In genomic region chr1:154180952-154181351, GRCm38 (mm10) we compare ENCODE assay signal across 8 mouse cellular contexts. TPM values are rescaled to one million over a fixed set of nuclear protein-coding genes. Genes with fewer than 3 reads are reported as not detected.
DNase-seq lines count a peak whose midpoint lies in the region; ATAC-seq and TF ChIP-seq lines count a peak whose summit lies in the region.

No protein-coding gene starts in this region.

- H3K36me3 ChIP-seq in heart, embryonic 10.5 days, result no peaks in the 10 kb centered on the region
- H3K36me3 ChIP-seq in limb, embryonic 14.5 days (ENCODE audit: control insufficient read depth, insufficient read depth, low read length), result no peaks in the 10 kb centered on the region
- H3K36me3 ChIP-seq in splenic B cell, adult 2 months (ENCODE audit: control insufficient read depth, insufficient read depth, low read length, poor library complexity, severe bottlenecking), result no peaks in the 10 kb centered on the region

- H3K9me3 ChIP-seq in heart, embryonic 10.5 days, result no peaks in the 10 kb centered on the region
- H3K9me3 ChIP-seq in limb, embryonic 14.5 days (ENCODE audit: control insufficient read depth, low read length), result no peaks in the 10 kb centered on the region

- ATAC-seq in granulocyte monocyte progenitor cell, adult 5-6 weeks (replicated peaks; ENCODE audit: poor library complexity, severe bottlenecking), result peak; percentile 86
- peak; percentile 89 for ATAC-seq in limb, embryonic 14.5 days (ENCODE audit: low FRiP score, low read depth)

- H3K27ac ChIP-seq in heart, embryonic 10.5 days, result no peak overlapping the region
- H3K27ac ChIP-seq in limb, embryonic 14.5 days (replicated peaks; ENCODE audit: low read depth, low read length), result no peak overlapping the region

- TF ChIP-seq POLR2A in limb, embryonic 14.5 days (IDR thresholded peaks at IDR 0.05; ENCODE audit: borderline replicate concordance, extremely low read depth, insufficient read depth, insufficient read length), result no peak

- DNase-seq in heart, adult 18-20 months, result peak; percentile 80 to 88
- DNase-seq in heart, embryonic 10.5 days (ENCODE audit: low spot score), result no peak
- peak; percentile 71 for DNase-seq in embryo, embryonic 9.5 days (ENCODE audit: extremely low spot score)
- DNase-seq in kidney, adult 9 months, result peak; percentile 88
- peak; percentile 88 for DNase-seq in limb, embryonic 14.5 days (ENCODE audit: low spot score)
- DNase-seq in naive thymus-derived CD4-positive, alpha-beta T cell, adult 2 months (ENCODE audit: low read depth), result peak; percentile 48
- DNase-seq in splenic B cell, adult 2 months (ENCODE audit: low read depth, low spot score), result peak; percentile 77

- H3K4me2 ChIP-seq in limb, embryonic 14.5 days (replicated peaks; ENCODE audit: low read depth, low read length, severe bottlenecking), result no peak overlapping the region

- no peak overlapping the region for H3K4me3 ChIP-seq in heart, embryonic 10.5 days
- no peak overlapping the region for H3K4me3 ChIP-seq in limb, embryonic 14.5 days (replicated peaks; ENCODE audit: low read length)

- no peak overlapping the region for H3K9ac ChIP-seq in limb, embryonic 14.5 days (ENCODE audit: low read depth, low read length, severe bottlenecking)

- H3K27me3 ChIP-seq in heart, embryonic 10.5 days (ENCODE audit: insufficient read depth, poor library complexity, severe bottlenecking), result 0 out of 2 replicates have a peak, but pooled peaks cover 4% of the 10 kb centered on the region
- no peaks in the 10 kb centered on the region for H3K27me3 ChIP-seq in limb, embryonic 14.5 days (ENCODE audit: control insufficient read depth, insufficient read depth, low read length)
- no peaks in the 10 kb centered on the region for H3K27me3 ChIP-seq in splenic B cell, adult 2 months (ENCODE audit: control insufficient read depth, insufficient read depth, low read length, poor library complexity, severe bottlenecking)

- 43% methylated on average over 2 of the region's 2 CpGs for WGBS in heart, embryonic 10.5 days
- WGBS in limb, embryonic 14.5 days, result 30% methylated on average over 2 of the region's 2 CpGs

- H3K4me1 ChIP-seq in heart, embryonic 10.5 days, result no peaks in the 10 kb centered on the region
- peaks cover 9% of the 10 kb centered on the region; the same call in 1 of the 2 replicates for H3K4me1 ChIP-seq in limb, embryonic 14.5 days (ENCODE audit: control insufficient read depth, insufficient read depth, low read length)

RNA-seq across cellular contexts. Expression of gene Zfp648, which starts 20.0 kb away (rescaled TPM):
- total RNA-seq in heart, adult 18-20 months (2021), result not detected
- 0.12 and 0.14 TPM in 2 replicates for polyA plus RNA-seq in heart, embryonic 10.5 days (2016; fragmentation: Nextera tagmentation; extraction: Ambion mirVana)
- not detected in 2 replicates for total RNA-seq in granulocyte monocyte progenitor cell, adult 5-6 weeks (2014; fragmentation: Nextera tagmentation)
- total RNA-seq in granulocyte monocyte progenitor cell, adult 5-6 weeks (2017), result not detected in 2 replicates
- polyA plus RNA-seq in limb, embryonic 14.5 days (2012; rRNA removed), result 5.9 and 8.6 TPM in 2 replicates
- 1.1 and 1.2 TPM in 2 replicates for polyA plus RNA-seq in limb, embryonic 14.5 days (2014; fragmentation: Nextera tagmentation; extraction: Ambion mirVana)
